10 mouse cellular contexts compared by ENCODE assay signal in the genomic region with DNA sequence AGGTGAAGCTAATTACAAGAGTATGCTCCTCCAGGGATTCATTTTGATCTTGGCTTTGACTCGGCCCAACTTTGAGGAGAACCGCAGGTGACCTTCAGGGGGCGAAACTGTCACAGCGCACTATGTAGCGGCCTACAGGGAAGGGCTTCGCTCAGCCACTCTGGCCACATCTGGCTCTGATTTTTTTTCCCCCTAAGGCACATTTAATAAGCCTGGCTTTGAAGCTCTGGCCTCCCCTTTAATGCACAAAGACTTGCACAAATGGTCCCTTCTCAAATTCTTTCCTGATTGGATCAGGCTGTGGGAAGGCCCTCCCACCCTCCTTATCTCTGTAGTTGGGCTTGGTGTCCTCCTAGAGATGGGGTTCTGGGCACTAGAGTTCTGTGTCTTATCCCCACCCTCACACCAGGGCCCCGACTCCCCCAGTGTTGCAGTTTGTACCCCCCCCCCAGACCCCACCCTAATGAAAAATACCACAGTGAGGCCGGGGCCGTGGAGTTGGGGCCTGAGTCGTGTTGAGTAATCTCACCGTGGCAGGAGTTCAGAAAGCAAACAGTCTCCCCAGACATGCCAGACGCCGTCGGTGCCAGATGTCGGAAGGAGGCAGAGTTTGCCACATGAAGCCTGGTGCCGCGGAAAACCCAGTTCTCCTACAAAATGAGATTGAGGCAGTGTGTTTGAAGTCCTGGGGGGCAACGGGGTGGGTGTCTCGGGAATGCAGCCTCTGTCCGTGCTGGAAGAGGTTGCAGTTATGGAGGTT. TPM values are rescaled to one million over a fixed set of nuclear protein-coding genes. Genes with fewer than 3 reads are reported as not detected.
A peak's percentile ranks its signal among the peaks of the same experiment; 100 is the strongest.
DNase-seq lines count a peak whose midpoint lies in the region; ATAC-seq lines count a peak whose summit lies in the region.
"Had no signal": no experiment of that assay in that cellular context is flagged by ENCODE, and none has a peak within 500 bp of the region (broad histone marks: within the 10 kb centered on the region; RNA-seq: fewer than 3 reads in every experiment).

No protein-coding gene starts in this region.

- no peaks in the 10 kb centered on the region for H3K27me3 ChIP-seq in embryonic facial prominence, embryonic 15.5 days
- H3K27me3 ChIP-seq in hindbrain, embryonic 15.5 days = no peaks in the 10 kb centered on the region
- H3K27me3 ChIP-seq: neural tube, embryonic 12.5 days; stomach, embryonic 15.5 days had no signal

- H3K36me3 ChIP-seq in embryonic facial prominence, embryonic 15.5 days = peaks cover 83% of the 10 kb centered on the region
- H3K36me3 ChIP-seq in hindbrain, embryonic 15.5 days = peaks cover 49% of the 10 kb centered on the region

- peak; percentile 55 for ATAC-seq in embryonic facial prominence, embryonic 15.5 days (ENCODE audit: insufficient number of reproducible peaks, low FRiP score, low TSS enrichment, low read depth)
- no peak for ATAC-seq in hindbrain, embryonic 15.5 days (ENCODE audit: low FRiP score, low read depth)

- no peak overlapping the region for H3K4me3 ChIP-seq in embryonic facial prominence, embryonic 15.5 days (replicated peaks)
- no peak overlapping the region for H3K4me3 ChIP-seq in hindbrain, embryonic 15.5 days
- H3K4me3 ChIP-seq: neural tube, embryonic 12.5 days; stomach, embryonic 15.5 days had no signal

- peak; percentile 54 for DNase-seq in left cerebral cortex, postnatal 4 days
- no peak for DNase-seq in left cerebral cortex, adult 11 months (ENCODE audit: low spot score)
- peak; percentile 66 to 83 for DNase-seq in lung, postnatal 4 days
- no peak for DNase-seq in B cell, adult 2 months
- DNase-seq in right cerebral cortex, postnatal 36 days (ENCODE audit: low spot score in 2 of 2) = no peak
- DNase-seq: cerebellum, adult 2 months had no signal

- intact Hi-C loops in left cerebral cortex, postnatal 4 days (cut with DNase I) = no loop called here

- peaks cover 41% of the 10 kb centered on the region for H3K4me1 ChIP-seq in embryonic facial prominence, embryonic 15.5 days
- H3K4me1 ChIP-seq in hindbrain, embryonic 15.5 days (replicated peaks) = peaks cover 24% of the 10 kb centered on the region
- H3K4me1 ChIP-seq: stomach, embryonic 15.5 days had no signal

- H3K9me3 ChIP-seq in embryonic facial prominence, embryonic 15.5 days (replicated peaks) = no peaks in the 10 kb centered on the region
- H3K9me3 ChIP-seq in hindbrain, embryonic 15.5 days = no peaks in the 10 kb centered on the region
- H3K9me3 ChIP-seq: neural tube, embryonic 12.5 days; stomach, embryonic 15.5 days had no signal

- WGBS in embryonic facial prominence, embryonic 15.5 days = 23% methylated on average over 20 of the region's 20 CpGs
- WGBS in hindbrain, embryonic 15.5 days = 53% methylated on average over 20 of the region's 20 CpGs

- no peak overlapping the region for H3K9ac ChIP-seq in embryonic facial prominence, embryonic 15.5 days
- no peak overlapping the region for H3K9ac ChIP-seq in hindbrain, embryonic 15.5 days
- H3K9ac ChIP-seq: stomach, embryonic 15.5 days had no signal

- no peak overlapping the region for H3K4me2 ChIP-seq in embryonic facial prominence, embryonic 15.5 days (replicated peaks)
- H3K4me2 ChIP-seq in hindbrain, embryonic 15.5 days = no peak overlapping the region
- H3K4me2 ChIP-seq: neural tube, embryonic 12.5 days; stomach, embryonic 15.5 days had no signal

- peak overlapping the region; percentile 74 for H3K27ac ChIP-seq in embryonic facial prominence, embryonic 15.5 days (replicated peaks)
- H3K27ac ChIP-seq in hindbrain, embryonic 15.5 days (replicated peaks) = peak overlapping the region; percentile 72
- H3K27ac ChIP-seq: neural tube, embryonic 12.5 days; stomach, embryonic 15.5 days had no signal

RNA-seq across cellular contexts. Expression of a gene that starts 27.5 kb away (rescaled TPM):
- total RNA-seq in left cerebral cortex, postnatal 4 days (2021) = 10 to 100 TPM; 31.1 to 35.9 TPM
- 12.5 and 14.5 TPM in 2 replicates for polyA plus RNA-seq in embryonic facial prominence, embryonic 15.5 days (2015; fragmentation: Nextera tagmentation; extraction: Ambion mirVana)
- polyA plus RNA-seq in hindbrain, embryonic 15.5 days (2015; fragmentation: Nextera tagmentation; extraction: Ambion mirVana) = 8.9 and 9.2 TPM in 2 replicates

Comparison
In these comparisons a context has a peak if more than half of its experiments do, and no peak if none do; other contexts are left out.
1. DNase-seq: peak in left cerebral cortex, postnatal 4 days (single experiment) and lung, postnatal 4 days (2 of 2); none in left cerebral cortex, adult 11 months (single experiment), B cell, adult 2 months (0 of 2) and right cerebral cortex, postnatal 36 days (0 of 2).